Mouse (Mus musculus): Measurements from ENCODE around the gene Crkl.
"Not testable (repeated sequence)": the region's sequence is repeated elsewhere in the genome, so short reads cannot be mapped to it uniquely, and the experiment has no call there.

Crkl gene

DNA sequence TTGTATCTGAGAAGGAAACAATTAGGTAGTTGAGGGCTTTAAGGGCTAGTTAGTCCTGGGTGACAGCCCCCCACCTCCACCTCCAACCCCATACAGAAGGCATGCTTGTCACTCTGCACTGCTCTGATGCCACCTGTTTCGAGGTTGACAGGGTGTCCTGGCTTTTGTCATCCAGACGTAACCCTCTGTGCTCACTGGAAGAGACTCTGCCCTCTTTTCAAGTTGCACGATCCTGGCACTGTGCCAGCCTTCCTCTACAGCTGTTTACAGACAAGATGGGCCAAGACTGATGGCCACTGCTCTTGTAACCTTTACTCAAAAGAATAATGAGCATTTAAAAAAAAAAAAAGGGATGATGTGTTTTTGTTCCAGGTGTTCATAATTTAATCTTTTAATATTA is 34.7 kb downstream of the Crkl start:
- DNase-seq (ENCODE audit: low spot score in 2 of 2): no peak

- DNase-seq (ENCODE audit: low spot score in 2 of 2): no peak
Observed at GRCm38 (mm10) chr16:17488478-17489468, 37.0 kb downstream of the Crkl start.

- DNase-seq (ENCODE audit: low spot score in 2 of 2): no peak
Observed at GRCm38 (mm10) chr16:17489469-17490111, 37.8 kb downstream of the Crkl start, which contains the start of gene Aifm3. TSS of gene Aifm3 (plus strand) at chr16:17489611.

- DNase-seq (ENCODE audit: low spot score in 2 of 2): peak; percentile 40 to 45
Observed at GRCm38 (mm10) chr16:17491154-17491553, 39.4 kb downstream of the Crkl start.

DNA sequence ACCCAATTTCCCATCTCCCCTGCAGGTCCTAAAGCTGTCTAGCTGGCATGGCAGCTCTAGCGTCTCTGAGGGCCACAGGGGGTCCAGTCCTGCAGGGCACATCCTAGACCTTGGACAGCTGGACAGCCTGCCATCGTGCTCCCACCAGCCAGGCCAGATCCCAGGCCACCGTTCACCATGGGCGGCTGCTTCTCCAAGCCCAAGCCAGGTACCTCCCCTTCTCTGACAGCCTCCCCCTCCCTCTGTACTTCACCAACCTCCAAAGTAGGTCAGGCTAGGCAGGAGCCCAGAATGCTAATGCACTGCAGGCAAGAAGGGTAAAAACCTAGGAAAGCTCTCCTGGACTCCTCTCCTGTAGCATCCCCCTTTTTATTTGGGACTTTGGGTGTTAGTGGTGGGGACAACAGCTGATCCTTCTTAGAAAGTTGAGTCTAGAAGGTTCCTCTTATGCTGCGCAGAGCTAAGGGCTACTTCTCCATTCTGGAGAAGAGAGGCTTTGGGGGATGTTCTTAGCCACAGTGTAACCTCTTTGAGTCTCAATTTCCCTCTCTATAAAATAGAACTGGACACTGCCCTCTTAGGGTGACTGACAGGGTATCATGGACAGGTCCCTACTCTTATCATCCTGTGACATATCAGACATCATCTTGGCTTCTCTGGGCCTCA is 40.2 kb downstream of the Crkl start:
- no peak for DNase-seq (ENCODE audit: low spot score in 2 of 2)

DNA sequence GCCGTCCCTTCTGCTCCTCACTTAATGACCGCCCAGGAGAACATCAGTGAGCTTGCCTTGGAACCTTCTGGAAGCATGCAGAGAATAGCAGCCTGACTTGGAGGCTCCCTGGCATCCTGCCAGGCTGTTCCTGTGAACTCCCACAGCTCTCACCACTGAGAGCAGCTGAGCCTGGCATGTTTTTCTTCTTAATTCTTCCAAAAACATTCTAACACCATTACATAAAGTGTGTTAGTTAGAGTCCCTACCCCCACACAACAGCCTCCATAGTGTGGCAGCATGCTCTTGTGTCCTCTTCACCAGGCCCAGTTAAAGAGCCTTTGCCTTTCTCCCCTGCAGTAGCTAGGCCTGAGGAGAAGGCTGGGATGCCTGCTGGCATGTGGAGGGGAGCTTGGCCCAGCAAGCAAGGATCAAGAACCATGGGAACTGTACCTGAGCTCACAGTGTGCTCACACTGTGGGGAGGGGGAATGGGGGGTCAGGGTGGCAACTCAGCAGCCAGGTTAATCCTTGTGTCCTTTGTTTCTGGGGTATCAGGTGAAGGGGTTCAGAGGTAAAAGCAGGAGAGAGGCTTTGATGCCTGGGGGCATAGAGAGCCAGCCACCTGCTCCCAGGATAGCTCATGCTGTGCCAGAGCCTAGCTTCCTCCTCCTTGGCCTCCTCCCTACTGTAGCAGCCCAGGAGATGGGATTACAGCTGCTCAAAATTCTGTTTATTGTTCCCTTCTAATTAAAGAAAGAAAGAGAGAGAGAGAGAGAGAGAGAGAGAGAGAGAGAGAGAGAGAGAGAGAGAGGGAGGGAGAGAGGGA is 44.9 kb downstream of the Crkl start:
- DNase-seq (ENCODE audit: low spot score in 2 of 2): peak; percentile 78 to 84

GRCm38 (mm10) chr16:17499249-17499883 is 47.6 kb downstream of the Crkl start:
- DNase-seq (ENCODE audit: low spot score in 2 of 2): peak; percentile 39 to 46

- no peak for DNase-seq (ENCODE audit: low spot score in 2 of 2)
Observed at GRCm38 (mm10) chr16:17502681-17503080, 50.9 kb downstream of the Crkl start.

DNA sequence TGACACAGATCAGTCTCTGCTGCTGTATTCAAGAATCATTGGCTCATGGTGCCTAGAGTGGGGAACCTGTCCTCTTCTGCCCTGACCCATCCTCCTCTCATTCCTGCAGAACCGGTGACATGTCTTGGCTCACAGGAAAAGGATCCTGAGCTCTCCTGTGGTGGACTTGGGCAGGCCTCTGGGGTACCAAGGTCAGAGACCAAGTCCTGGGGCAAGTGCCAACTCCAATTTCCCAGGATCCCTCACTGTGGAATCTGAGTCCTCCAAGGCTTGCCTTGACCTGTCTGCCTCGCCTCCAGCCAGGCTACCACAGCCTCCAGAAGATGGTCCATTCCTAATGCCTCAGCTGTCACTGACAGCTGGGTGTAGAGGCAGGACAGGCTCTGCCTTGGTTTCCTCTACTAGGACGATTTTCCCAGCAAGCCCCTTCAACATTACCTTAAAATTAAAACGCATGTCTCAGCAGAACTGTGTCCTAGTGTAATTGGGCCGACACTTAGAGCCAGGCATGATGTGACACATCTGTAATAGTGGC is 55.3 kb downstream of the Crkl start:
- DNase-seq (ENCODE audit: low spot score in 2 of 2): no peak

DNA sequence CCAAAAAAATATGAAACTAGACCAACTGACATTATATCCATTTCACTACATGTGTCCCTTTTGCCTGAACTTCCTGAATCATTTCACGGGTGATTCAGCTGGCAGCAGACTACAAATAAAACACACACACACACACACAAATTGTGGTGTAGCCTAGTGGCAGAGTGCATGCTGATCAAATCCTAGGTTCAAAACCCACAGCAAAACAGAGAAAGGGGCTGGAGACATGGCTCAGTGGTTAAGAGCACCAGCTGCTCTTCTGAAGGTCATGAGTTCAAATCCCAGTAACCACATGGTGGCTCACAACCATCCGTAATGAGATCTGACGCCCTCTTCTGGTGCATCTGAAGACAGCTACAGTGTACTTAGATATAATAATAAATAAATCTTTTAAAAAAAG is 56.2 kb downstream of the Crkl start:
- DNase-seq (ENCODE audit: low spot score in 2 of 2): not testable (repeated sequence)

GRCm38 (mm10) chr16:17508546-17509239 is 56.9 kb downstream of the Crkl start, which contains the start of gene Lztr1:
TSS of gene Lztr1 (plus strand) at chr16:17508688.
- DNase-seq (ENCODE audit: low spot score in 2 of 2): peak; percentile 79 to 87

- DNase-seq (ENCODE audit: low spot score in 2 of 2): no peak
Observed at GRCm38 (mm10) chr16:17509240-17509597, 57.4 kb downstream of the Crkl start.

GRCm38 (mm10) chr16:17510143-17510542 is 58.4 kb downstream of the Crkl start:
- no peak for DNase-seq (ENCODE audit: low spot score in 2 of 2)

GRCm38 (mm10) chr16:17510686-17511085 is 58.9 kb downstream of the Crkl start:
- DNase-seq (ENCODE audit: low spot score in 2 of 2): no peak

DNA sequence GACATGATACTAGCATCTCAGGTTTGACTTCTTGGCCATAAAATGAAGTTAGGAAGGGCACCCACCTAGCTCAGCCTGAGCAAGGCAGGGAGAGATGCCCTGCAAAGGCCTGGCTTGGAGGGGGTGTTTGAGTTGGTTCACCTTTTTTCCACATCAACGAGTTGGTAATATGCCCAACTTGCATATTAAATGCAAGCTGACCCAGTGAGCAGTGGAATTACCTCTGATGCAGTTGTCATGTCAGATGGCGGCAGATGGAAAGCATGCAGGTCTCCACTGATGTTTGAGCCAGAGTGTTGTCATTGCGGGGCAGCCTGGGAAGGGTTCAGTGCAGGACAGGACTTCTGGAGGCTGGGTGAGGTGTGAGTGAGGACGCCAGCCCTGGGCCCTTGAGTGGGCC is 59.6 kb downstream of the Crkl start:
- no peak for DNase-seq (ENCODE audit: low spot score in 2 of 2)

GRCm38 (mm10) chr16:17518910-17519309 is 67.1 kb downstream of the Crkl start:
- DNase-seq (ENCODE audit: low spot score in 2 of 2): no peak

GRCm38 (mm10) chr16:17524156-17524555 is 72.4 kb downstream of the Crkl start:
- no peak for DNase-seq (ENCODE audit: low spot score in 2 of 2)

GRCm38 (mm10) chr16:17525524-17525923 is 73.7 kb downstream of the Crkl start:
- no peak for DNase-seq (ENCODE audit: low spot score in 2 of 2)

- no peak for DNase-seq (ENCODE audit: low spot score in 2 of 2)
Observed at GRCm38 (mm10) chr16:17526223-17526622, 74.4 kb downstream of the Crkl start.

DNA sequence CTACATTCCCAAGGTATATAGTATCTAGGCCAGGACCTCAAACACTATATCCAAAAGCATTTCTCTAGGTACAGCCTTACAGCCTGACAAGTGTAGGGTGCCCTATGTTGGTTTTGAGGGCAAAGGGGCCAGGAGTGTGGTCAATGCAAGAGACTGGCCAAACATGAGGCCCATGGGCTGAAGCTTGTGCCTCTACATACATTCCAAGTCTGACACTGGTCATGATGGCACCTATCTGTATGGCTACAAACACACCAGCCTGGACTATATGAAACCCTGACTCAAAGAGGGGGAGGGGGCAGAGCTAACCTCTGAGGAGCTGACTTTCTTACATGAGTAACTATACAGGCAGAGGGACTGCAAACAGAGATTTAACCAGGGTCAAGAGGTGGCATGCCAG is 75.8 kb downstream of the Crkl start:
- no peak for DNase-seq (ENCODE audit: low spot score in 2 of 2)

All from frontal cortex, postnatal 10 days (tissue).